Mouse (Mus musculus): Measurements from ENCODE around the gene Gm20388. TPM values are rescaled to one million over a fixed set of nuclear protein-coding genes. Genes with fewer than 3 reads are reported as not detected.
A peak's percentile ranks its signal among the peaks of the same experiment; 100 is the strongest.

Gm20388 gene
- polyA plus RNA-seq, 1 experiment from 2014 or later = 1.4 TPM

DNA sequence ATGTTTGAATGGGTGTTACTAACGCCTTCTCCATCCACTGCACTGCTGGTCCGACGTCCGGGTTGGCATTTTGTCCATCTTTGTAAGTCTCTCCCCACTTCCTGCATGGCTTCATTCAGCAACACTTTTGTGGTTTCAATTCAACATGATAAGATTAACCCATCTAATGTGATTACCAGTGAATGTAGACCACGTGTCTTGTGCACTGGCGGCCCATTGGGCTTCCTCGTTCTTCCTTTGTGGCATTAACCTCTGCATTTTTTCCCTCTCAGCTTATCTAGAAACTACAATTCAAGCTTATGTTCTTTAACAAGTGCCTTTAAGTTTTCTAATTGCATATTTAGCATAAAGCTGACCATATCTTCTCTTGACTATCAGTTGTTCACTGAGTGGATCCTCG lies 2914.8 kb downstream of the Gm20388 start:
- no peak overlapping the region for H3K9ac ChIP-seq (ENCODE audit: low read depth, low read length)
- no peak overlapping the region for H3K27ac ChIP-seq (ENCODE audit: low read length)
- H3K4me1 ChIP-seq (ENCODE audit: control insufficient read depth, low read depth, low read length) = no peaks in the 10 kb centered on the region; the same call in 1 of the 2 replicates
- H3K4me3 ChIP-seq (ENCODE audit: low read depth, low read length) = no peak overlapping the region
- no peak overlapping the region for H3K4me2 ChIP-seq (ENCODE audit: low read depth, low read length)
- no peak for ATAC-seq (ENCODE audit: low read depth)
- H3K36me3 ChIP-seq (ENCODE audit: control insufficient read depth, insufficient read depth) = no peaks in the 10 kb centered on the region
- H3K27me3 ChIP-seq (ENCODE audit: control insufficient read depth, insufficient read depth, low read depth, low read length) = peaks cover 5% of the 10 kb centered on the region
- H3K9me3 ChIP-seq (replicated peaks; ENCODE audit: control insufficient read depth, low read length) = no peaks in the 10 kb centered on the region
- 33% methylated on average over 8 of the region's 8 CpGs for WGBS (ENCODE audit: insufficient replicate concordance)

DNA sequence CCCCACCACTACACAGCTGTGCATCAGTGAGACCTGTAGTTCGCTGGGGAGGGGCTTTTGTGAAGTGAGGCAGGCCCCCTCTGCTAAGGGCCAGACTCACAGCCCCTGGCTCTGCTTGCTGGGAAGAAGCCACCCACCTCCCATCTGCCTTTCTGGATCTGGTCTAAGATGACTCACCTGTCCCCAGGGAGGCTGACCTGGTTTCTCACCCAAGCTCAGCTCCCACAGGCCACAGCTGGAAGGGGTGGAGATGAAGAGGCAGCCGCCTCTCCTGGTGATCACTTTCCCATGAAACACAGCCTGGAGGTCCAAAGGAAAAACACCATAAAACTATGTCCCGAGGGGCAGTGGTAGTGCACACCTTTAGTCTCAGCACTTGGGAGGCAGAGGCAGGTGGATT lies 2918.8 kb downstream of the Gm20388 start:
- Histone ChIP-seq H3K36me3 (ENCODE audit: control insufficient read depth, insufficient read depth) (no peaks in the 10 kb centered on the region), H3K4me2 (ENCODE audit: low read depth, low read length) (no peak overlapping the region), H3K9me3 (replicated peaks; ENCODE audit: control insufficient read depth, low read length) (no peaks in the 10 kb centered on the region), H3K4me3 (ENCODE audit: low read depth, low read length) (no peak overlapping the region), H3K9ac (ENCODE audit: low read depth, low read length) (no peak overlapping the region), H3K4me1 (ENCODE audit: control insufficient read depth, low read depth, low read length) (no peaks in the 10 kb centered on the region; the same call in 1 of the 2 replicates), H3K27ac (ENCODE audit: low read length) (no peak overlapping the region), H3K27me3 (ENCODE audit: control insufficient read depth, insufficient read depth, low read depth, low read length) (peaks cover 5% of the 10 kb centered on the region)
- ATAC-seq (ENCODE audit: low read depth) = no peak
- 51% methylated on average over 3 of the region's 3 CpGs for WGBS (ENCODE audit: insufficient replicate concordance)

DNA sequence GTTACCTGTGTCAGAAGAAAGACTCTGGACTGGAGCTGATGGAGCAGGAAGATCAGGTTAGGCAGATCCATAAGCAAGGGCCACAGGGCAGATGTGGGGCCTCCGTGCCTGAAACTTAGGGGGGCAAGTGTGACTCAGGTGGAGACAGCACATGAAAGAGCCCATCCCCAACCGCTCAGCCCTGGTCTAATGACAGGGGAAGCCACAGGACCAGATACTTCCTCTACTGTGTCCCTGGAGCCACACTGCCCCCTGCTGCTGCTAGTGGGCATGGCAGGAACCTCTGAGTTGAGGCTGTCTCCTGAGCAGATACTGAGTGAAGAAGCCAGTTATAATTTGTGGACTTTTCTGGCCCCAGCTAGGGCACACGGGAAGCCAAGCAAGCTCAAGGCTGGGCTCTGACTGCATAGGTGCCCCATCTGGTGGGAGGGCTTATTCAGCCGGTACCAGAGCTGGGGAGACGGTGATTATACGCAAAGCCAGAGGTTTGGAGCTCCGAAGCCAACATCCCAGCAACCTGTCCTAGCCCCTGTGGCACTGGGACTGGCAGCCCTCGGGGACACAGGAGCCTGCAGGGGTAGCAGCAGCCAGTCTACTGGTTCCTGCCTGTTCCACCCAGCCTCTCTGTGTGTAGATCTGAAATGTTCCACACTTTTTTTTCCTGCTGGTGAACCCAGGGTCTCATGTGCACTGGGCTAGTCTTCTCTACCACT lies 2919.9 kb downstream of the Gm20388 start:
- 37% methylated on average over 8 of the region's 8 CpGs for WGBS (ENCODE audit: insufficient replicate concordance)
- Histone ChIP-seq H3K9ac (ENCODE audit: low read depth, low read length) (0 out of 2 replicates have a peak overlapping the region, but pooled peaks have one; percentile 27), H3K36me3 (ENCODE audit: control insufficient read depth, insufficient read depth) (no peaks in the 10 kb centered on the region)

DNA sequence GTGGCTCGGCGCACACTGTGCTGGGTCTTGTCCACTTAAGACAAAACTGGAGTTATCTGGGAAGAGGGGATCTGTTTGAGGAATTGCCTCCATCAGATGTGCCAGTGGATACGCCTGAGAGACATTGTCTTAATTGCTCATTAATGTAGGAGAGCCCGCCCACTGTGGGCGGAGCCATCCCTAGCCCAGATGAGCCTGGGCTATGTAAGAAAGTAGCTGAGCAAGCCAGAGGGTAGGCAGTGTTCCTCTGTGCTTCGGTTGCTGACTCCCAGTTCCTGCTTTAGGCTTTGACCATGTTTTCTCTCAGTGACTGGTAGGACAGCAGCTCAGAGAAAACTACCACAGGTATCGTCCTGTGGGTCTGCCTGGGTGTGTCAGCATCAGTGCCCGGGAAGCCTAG lies 2923.8 kb downstream of the Gm20388 start:
- Histone ChIP-seq H3K36me3 (ENCODE audit: control insufficient read depth, insufficient read depth) (no peaks in the 10 kb centered on the region), H3K9ac (ENCODE audit: low read depth, low read length) (no peak overlapping the region), H3K27ac (ENCODE audit: low read length) (no peak overlapping the region), H3K27me3 (ENCODE audit: control insufficient read depth, insufficient read depth, low read depth, low read length) (no peaks in the 10 kb centered on the region), H3K4me1 (ENCODE audit: control insufficient read depth, low read depth, low read length) (no peaks in the 10 kb centered on the region; the same call in 1 of the 2 replicates), H3K4me3 (ENCODE audit: low read depth, low read length) (no peak overlapping the region), H3K9me3 (replicated peaks; ENCODE audit: control insufficient read depth, low read length) (no peaks in the 10 kb centered on the region), H3K4me2 (ENCODE audit: low read depth, low read length) (no peak overlapping the region)
- ATAC-seq (ENCODE audit: low read depth) = no peak
- WGBS (ENCODE audit: insufficient replicate concordance) = 70% methylated on average over 8 of the region's 8 CpGs

More for the DNA sequence above, 2919.9 kb downstream of the Gm20388 start:
- peak; percentile 78 for ATAC-seq (ENCODE audit: low read depth)
- no peaks in the 10 kb centered on the region for H3K9me3 ChIP-seq (replicated peaks; ENCODE audit: control insufficient read depth, low read length)
- peaks cover 5% of the 10 kb centered on the region; the same call in 1 of the 2 replicates for H3K27me3 ChIP-seq (ENCODE audit: control insufficient read depth, insufficient read depth, low read depth, low read length)
- no peak overlapping the region for H3K4me3 ChIP-seq (ENCODE audit: low read depth, low read length)
- no peaks in the 10 kb centered on the region; the same call in 1 of the 2 replicates for H3K4me1 ChIP-seq (ENCODE audit: control insufficient read depth, low read depth, low read length)
- H3K4me2 ChIP-seq (ENCODE audit: low read depth, low read length) = no peak overlapping the region
- no peak overlapping the region for H3K27ac ChIP-seq (ENCODE audit: low read length)

DNA sequence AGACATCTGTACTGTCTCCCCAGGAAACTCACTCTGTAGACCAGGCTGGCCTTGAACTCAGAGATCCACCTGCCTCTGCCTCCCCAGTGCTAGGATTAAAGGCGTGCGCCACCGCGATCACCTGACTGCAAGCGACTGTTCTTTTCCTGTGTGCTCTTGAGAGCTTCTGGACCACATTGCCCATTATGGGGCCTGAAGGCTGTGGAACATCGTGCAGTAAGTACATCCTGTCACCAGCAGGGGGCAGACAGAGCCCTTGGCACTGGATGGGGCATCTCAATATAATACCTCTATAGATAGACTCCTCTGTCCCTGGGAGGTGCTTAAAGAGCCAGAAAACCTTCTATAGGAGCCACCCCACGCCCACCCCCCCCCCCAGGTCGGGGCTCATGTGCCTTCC lies 2924.3 kb downstream of the Gm20388 start:
- Histone ChIP-seq H3K9ac (ENCODE audit: low read depth, low read length) (no peak overlapping the region), H3K9me3 (replicated peaks; ENCODE audit: control insufficient read depth, low read length) (no peaks in the 10 kb centered on the region), H3K4me2 (ENCODE audit: low read depth, low read length) (no peak overlapping the region), H3K4me1 (ENCODE audit: control insufficient read depth, low read depth, low read length) (no peaks in the 10 kb centered on the region; the same call in 1 of the 2 replicates), H3K27ac (ENCODE audit: low read length) (no peak overlapping the region), H3K4me3 (ENCODE audit: low read depth, low read length) (no peak overlapping the region), H3K27me3 (ENCODE audit: control insufficient read depth, insufficient read depth, low read depth, low read length) (no peaks in the 10 kb centered on the region), H3K36me3 (ENCODE audit: control insufficient read depth, insufficient read depth) (no peaks in the 10 kb centered on the region)
- peak; percentile 52 for ATAC-seq (ENCODE audit: low read depth)
- 17% methylated on average over 8 of the region's 8 CpGs for WGBS (ENCODE audit: insufficient replicate concordance)

DNA sequence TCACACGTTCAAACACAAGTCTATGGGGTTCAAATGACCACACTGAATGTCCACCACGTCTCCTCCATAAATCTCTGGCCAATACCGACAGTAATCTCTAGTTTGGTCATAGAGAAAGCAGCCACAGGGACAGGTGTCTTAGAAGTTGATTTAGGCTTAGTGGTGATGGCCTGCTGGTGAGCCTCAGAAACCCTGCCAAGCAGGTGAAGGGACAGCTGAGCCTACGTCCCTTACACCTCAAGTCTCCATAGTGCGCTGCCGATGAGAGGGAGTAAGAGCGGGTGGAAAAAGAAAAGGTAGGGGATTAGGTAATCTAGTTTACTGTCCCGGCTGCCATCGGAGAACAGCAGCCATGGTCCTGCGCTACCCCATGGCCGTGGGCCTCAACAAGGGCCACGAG lies 2925.6 kb downstream of the Gm20388 start:
- ATAC-seq (ENCODE audit: low read depth) = no peak
- Histone ChIP-seq H3K9ac (ENCODE audit: low read depth, low read length) (no peak overlapping the region), H3K27ac (ENCODE audit: low read length) (no peak overlapping the region), H3K36me3 (ENCODE audit: control insufficient read depth, insufficient read depth) (no peaks in the 10 kb centered on the region), H3K4me2 (ENCODE audit: low read depth, low read length) (no peak overlapping the region), H3K9me3 (replicated peaks; ENCODE audit: control insufficient read depth, low read length) (no peaks in the 10 kb centered on the region), H3K4me1 (ENCODE audit: control insufficient read depth, low read depth, low read length) (no peaks in the 10 kb centered on the region), H3K4me3 (ENCODE audit: low read depth, low read length) (no peak overlapping the region), H3K27me3 (ENCODE audit: control insufficient read depth, insufficient read depth, low read depth, low read length) (no peaks in the 10 kb centered on the region; the same call in 1 of the 2 replicates)
- 70% methylated on average over 12 of the region's 12 CpGs for WGBS (ENCODE audit: insufficient replicate concordance)

DNA sequence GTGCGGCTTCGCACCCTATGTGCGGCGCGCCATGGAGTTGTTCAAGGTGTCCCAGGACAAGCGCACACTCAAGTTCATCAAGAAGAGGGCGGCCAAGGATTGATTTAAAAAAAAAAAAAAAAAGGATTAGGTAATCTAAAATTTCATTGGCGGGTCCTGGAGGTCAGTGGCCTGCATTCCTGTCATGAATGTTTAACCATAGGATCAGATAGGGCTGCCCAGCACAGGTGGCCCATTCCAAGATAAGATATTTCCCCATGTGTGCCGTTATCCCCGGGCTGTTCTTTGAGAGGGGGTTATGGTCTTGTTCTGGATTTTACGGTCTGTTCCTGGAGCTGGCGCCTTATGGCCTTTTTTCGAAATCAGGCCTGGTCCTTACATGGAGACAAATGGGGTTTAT lies 2926.1 kb downstream of the Gm20388 start:
- Histone ChIP-seq H3K27ac (ENCODE audit: low read length) (no peak overlapping the region), H3K9ac (ENCODE audit: low read depth, low read length) (no peak overlapping the region), H3K36me3 (ENCODE audit: control insufficient read depth, insufficient read depth) (no peaks in the 10 kb centered on the region), H3K27me3 (ENCODE audit: control insufficient read depth, insufficient read depth, low read depth, low read length) (no peaks in the 10 kb centered on the region; the same call in 1 of the 2 replicates), H3K4me3 (ENCODE audit: low read depth, low read length) (no peak overlapping the region), H3K4me2 (ENCODE audit: low read depth, low read length) (no peak overlapping the region), H3K4me1 (ENCODE audit: control insufficient read depth, low read depth, low read length) (no peaks in the 10 kb centered on the region), H3K9me3 (replicated peaks; ENCODE audit: control insufficient read depth, low read length) (no peaks in the 10 kb centered on the region)
- WGBS (ENCODE audit: insufficient replicate concordance) = 70% methylated on average over 13 of the region's 13 CpGs
- peak; percentile 67 for ATAC-seq (ENCODE audit: low read depth)

DNA sequence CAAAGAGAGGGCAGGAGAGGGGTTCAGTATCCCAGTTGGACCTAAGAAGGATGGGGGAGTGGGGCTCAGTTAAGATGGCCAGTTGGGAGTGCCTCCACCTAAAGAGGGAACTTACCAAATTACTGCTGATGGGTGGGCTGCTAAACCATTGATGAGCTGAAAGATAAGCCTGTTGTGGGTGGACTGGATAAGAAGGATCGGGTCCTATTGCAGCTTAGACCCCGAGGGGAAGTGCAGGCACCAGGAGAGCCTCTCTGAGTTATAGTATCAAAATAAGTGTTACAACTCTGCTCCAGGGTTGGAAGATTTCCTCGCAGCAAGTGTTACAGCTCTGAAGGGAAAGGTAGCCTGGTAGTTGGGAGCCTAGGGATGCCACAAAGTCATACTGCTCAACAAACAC lies 2933.5 kb downstream of the Gm20388 start:
- Histone ChIP-seq H3K27me3 (ENCODE audit: control insufficient read depth, insufficient read depth, low read depth, low read length) (peaks cover 11% of the 10 kb centered on the region), H3K9ac (ENCODE audit: low read depth, low read length) (no peak overlapping the region)
- WGBS (ENCODE audit: insufficient replicate concordance) = 26% methylated on average over 3 of the region's 3 CpGs

DNA sequence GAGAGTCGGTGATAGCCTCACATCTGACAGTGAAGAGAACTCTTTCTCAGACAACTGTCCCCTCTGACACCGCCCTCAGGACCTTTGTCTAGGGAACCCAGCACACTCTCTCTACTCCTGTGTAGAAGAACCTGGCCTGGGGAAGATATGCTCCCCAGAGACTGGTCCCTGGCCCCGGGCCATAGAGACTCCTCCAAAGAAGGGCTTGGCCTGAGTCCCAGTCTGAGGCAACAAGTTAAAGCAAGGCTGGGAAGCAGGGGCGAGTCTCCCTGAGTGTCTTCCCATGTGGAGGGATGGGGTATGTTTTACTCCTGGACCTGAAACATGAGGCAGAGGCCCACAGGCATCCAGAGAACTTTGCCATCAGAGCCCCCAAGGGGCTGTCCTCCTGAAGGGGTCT lies 2935.0 kb downstream of the Gm20388 start:
- H3K4me3 ChIP-seq (ENCODE audit: low read depth, low read length) = no peak overlapping the region
- H3K4me2 ChIP-seq (ENCODE audit: low read depth, low read length) = no peak overlapping the region
- H3K36me3 ChIP-seq (ENCODE audit: control insufficient read depth, insufficient read depth) = no peaks in the 10 kb centered on the region
- H3K4me1 ChIP-seq (ENCODE audit: control insufficient read depth, low read depth, low read length) = peaks cover 3% of the 10 kb centered on the region; the same call in 1 of the 2 replicates
- H3K27me3 ChIP-seq (ENCODE audit: control insufficient read depth, insufficient read depth, low read depth, low read length) = peaks cover 11% of the 10 kb centered on the region
- H3K27ac ChIP-seq (ENCODE audit: low read length) = no peak overlapping the region
- no peaks in the 10 kb centered on the region for H3K9me3 ChIP-seq (replicated peaks; ENCODE audit: control insufficient read depth, low read length)
- no peak overlapping the region for H3K9ac ChIP-seq (ENCODE audit: low read depth, low read length)
- ATAC-seq (ENCODE audit: low read depth) = no peak
- WGBS (ENCODE audit: insufficient replicate concordance) = 64% methylated on average over 4 of the region's 4 CpGs

More for the DNA sequence above, 2933.5 kb downstream of the Gm20388 start:
- Histone ChIP-seq H3K9me3 (replicated peaks; ENCODE audit: control insufficient read depth, low read length) (no peaks in the 10 kb centered on the region), H3K27ac (ENCODE audit: low read length) (no peak overlapping the region), H3K4me3 (ENCODE audit: low read depth, low read length) (no peak overlapping the region), H3K4me1 (ENCODE audit: control insufficient read depth, low read depth, low read length) (peaks cover 3% of the 10 kb centered on the region; the same call in 1 of the 2 replicates), H3K4me2 (ENCODE audit: low read depth, low read length) (no peak overlapping the region), H3K36me3 (ENCODE audit: control insufficient read depth, insufficient read depth) (no peaks in the 10 kb centered on the region)
- no peak for ATAC-seq (ENCODE audit: low read depth)

All from liver, embryonic 16.5 days (tissue).